Mouse (Mus musculus): ENCODE results near the gene Adh4.

DNA sequence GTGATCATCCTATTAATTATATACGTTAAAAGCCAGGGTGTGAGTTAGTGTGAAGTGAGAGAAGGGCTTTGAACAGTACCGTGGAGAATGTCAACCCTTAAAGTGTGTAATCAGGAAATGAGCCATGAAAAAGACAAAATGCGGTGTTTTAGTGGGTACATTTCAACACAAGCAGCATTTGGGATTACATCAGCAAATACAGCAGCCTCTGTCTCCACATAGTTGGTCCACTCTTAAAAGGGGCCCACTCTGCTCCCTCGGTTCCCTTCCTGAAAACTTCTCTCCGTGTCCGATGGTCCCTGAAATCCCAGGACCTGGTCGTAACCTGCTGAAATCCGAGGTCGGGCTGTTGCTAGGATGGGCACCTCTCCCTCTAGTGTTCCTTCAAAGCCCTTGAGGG lies 26.9 kb downstream of the Adh4 start:
- TF ChIP-seq CTCF (IDR thresholded peaks at IDR 0.05; ENCODE audit: borderline replicate concordance, insufficient read depth, low read length) (no peak), POLR2A (IDR thresholded peaks at IDR 0.05; ENCODE audit: low read depth, low read length) (no peak)
